Mouse (Mus musculus) embryonic facial prominence, embryonic 11.5 days (tissue): ENCODE results near the gene Mcub. TPM values are rescaled to one million over a fixed set of nuclear protein-coding genes. Genes with fewer than 3 reads are reported as not detected.

Experiments used
- ATAC-seq: fragments of 200-750 bp; cut with Nextera tagmentation; replicated peaks from 2 replicates; pipeline ENCODE4 v1.8.0; 2017; ENCODE audit warnings: low read depth; ENCODE audit not compliant: insufficient number of reproducible peaks, low FRiP score, low TSS enrichment
- DNase-seq: peaks from one replicate; pipeline ENCODE4 v3.0.0-alpha.2; 2015; ENCODE audit warnings: low spot score
- H3K27ac ChIP-seq: fragments of 300-500 bp; sonication (generic); replicated peaks from 2 replicates; pipeline ENCODE4 v1.5.1; 2014; ENCODE audit warnings: mild to moderate bottlenecking, low read depth, low read length, control low read depth
- H3K27me3 ChIP-seq: fragments of 300-500 bp; sonication (generic); 2 replicates; pipeline ENCODE4 v1.6.1; 2014; ENCODE audit warnings: mild to moderate bottlenecking, low read length, moderate library complexity, mixed read lengths; ENCODE audit not compliant: control insufficient read depth, insufficient read depth
- H3K36me3 ChIP-seq: fragments of 300-500 bp; sonication (generic); replicated peaks from 2 replicates; pipeline ENCODE4 v1.6.1; 2014; ENCODE audit warnings: low read depth, mild to moderate bottlenecking, low read length, moderate library complexity, mixed read lengths; ENCODE audit not compliant: control insufficient read depth, insufficient read depth
- H3K4me1 ChIP-seq: fragments of 300-500 bp; sonication (generic); 2 replicates; pipeline ENCODE4 v1.6.1; 2014; ENCODE audit warnings: low read length, mixed read lengths; ENCODE audit not compliant: control insufficient read depth, insufficient read depth
- H3K4me2 ChIP-seq: fragments of 300-500 bp; sonication (generic); 2 replicates; pipeline ENCODE4 v1.6.1; 2014; ENCODE audit warnings: low read depth, mild to moderate bottlenecking, control low read depth, low read length, moderate library complexity
- H3K4me3 ChIP-seq: fragments of 300-500 bp; sonication (generic); 2 replicates; pipeline ENCODE4 v1.5.1; 2014; ENCODE audit warnings: low read depth, low read length, control low read depth
- H3K9ac ChIP-seq: fragments of 300-500 bp; sonication (generic); replicated peaks from 2 replicates; pipeline ENCODE4 v1.6.1; 2014; ENCODE audit warnings: mild to moderate bottlenecking, control low read depth, low read length
- H3K9me3 ChIP-seq: fragments of 300-500 bp; sonication (generic); replicated peaks from 2 replicates; pipeline ENCODE4 v1.6.1; 2016; ENCODE audit warnings: mild to moderate bottlenecking, low read length, inconsistent platforms, mixed read lengths; ENCODE audit not compliant: control insufficient read depth
- WGBS: fragments of 180-500 bp; shearing (Covaris S2); extraction: QIAGEN DNeasy Blood & Tissue Kit; methylation state at CpG from one replicate; pipeline ENCODE4 v1.1.7; 2014; 5-methylcytosine and 5-hydroxymethylcytosine counted together
- polyA plus RNA-seq: library from polyadenylated mRNA; unstranded; fragments of >200 nt; fragmentation: Nextera tagmentation; extraction: Ambion mirVana; gene quantifications from 2 replicates; pipeline ENCODE4 v1.2.1, GENCODE M21; 2014

Gene Mcub
- polyA plus RNA-seq, 1 experiment from 2014 or later: 1.6 TPM

DNA sequence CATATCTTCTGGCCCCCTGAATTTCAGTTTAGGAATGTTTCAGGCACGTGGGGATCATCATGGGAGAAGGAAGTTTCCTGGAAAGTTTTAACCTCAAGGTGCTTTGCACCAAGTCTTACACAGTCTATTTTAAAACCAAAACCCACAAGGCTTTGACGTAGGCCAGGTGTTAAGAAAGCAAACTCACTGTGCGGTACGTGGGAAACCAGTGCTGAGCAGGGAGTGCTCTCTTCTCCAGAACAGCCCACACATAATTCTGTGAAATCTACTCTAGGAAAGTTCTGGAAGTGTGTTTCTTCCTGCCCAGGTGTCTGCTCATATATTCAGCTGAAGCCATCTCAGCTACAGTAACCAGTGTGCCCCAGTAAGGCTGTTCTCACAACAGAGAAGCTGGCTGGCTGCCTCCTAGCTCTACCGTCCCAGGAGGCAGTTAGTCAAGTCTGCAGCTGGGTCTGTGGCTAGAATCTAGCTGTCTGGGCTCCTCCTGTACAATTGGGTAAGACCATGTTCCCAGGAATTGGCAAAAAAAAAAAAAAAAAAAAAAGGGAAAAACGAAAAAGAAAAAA lies 39.7 kb downstream of the Mcub start:
- Histone ChIP-seq H3K4me2 (no peak overlapping the region), H3K9me3 (no peaks in the 10 kb centered on the region), H3K4me3 (no peak overlapping the region), H3K27me3 (no peaks in the 10 kb centered on the region), H3K27ac (no peak overlapping the region), H3K4me1 (no peaks in the 10 kb centered on the region), H3K36me3 (no peaks in the 10 kb centered on the region), H3K9ac (no peak overlapping the region)
- no peak for DNase-seq
- no peak for ATAC-seq
- WGBS: 67% methylated on average over 6 of the region's 6 CpGs

DNA sequence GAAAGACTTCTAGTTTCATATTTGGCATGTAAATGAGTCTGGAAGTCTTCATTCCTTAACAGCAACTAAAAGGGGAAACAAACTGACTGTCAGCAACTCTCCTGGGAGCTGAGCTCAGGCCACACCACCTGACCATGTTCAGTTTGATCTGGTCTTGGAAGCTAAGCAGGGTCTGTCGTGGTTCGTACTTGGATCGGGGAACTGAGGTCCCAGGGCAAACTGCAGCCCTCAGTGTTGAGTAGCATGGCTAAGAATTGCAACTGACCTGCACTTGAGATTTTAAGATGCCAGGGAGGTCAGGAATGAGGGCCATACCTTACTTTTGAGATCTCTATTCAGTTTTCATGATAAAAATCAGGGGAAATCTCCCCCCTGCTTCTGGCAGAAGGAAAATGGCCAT lies 44.1 kb downstream of the Mcub start:
- no peaks in the 10 kb centered on the region for H3K27me3 ChIP-seq
- H3K4me3 ChIP-seq: no peak overlapping the region
- no peaks in the 10 kb centered on the region for H3K36me3 ChIP-seq
- H3K4me2 ChIP-seq: no peak overlapping the region
- ATAC-seq: no peak
- H3K27ac ChIP-seq: no peak overlapping the region
- no peaks in the 10 kb centered on the region for H3K9me3 ChIP-seq
- no peaks in the 10 kb centered on the region for H3K4me1 ChIP-seq
- DNase-seq: no peak
- 92% methylated on average over 3 of the region's 3 CpGs for WGBS
- no peak overlapping the region for H3K9ac ChIP-seq

DNA sequence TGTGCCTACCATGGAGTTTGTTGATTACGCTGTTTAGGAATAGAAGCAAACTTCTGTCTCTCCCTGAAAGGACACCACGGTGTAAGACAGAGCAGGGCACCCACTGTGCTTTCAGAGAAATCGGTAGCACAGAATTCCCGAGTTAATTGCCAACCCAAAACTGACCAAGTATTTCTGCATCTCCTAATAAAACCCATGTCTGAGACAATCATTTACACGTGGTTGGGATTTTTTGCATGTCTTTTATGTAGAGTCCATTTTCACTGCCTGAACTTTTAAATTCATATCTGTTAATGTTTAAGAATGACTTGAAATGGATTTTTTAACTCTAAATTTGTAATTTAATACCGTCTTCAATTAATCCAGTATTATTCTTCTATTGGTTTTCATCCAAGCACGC lies 46.4 kb downstream of the Mcub start:
- H3K4me3 ChIP-seq: no peak overlapping the region
- H3K27ac ChIP-seq: no peak overlapping the region
- ATAC-seq (no peak), DNase-seq (no peak)
- H3K4me1 ChIP-seq: no peaks in the 10 kb centered on the region
- H3K27me3 ChIP-seq: no peaks in the 10 kb centered on the region
- no peaks in the 10 kb centered on the region for H3K36me3 ChIP-seq
- H3K9ac ChIP-seq: no peak overlapping the region
- no peaks in the 10 kb centered on the region for H3K9me3 ChIP-seq
- H3K4me2 ChIP-seq: no peak overlapping the region
- WGBS: 82% methylated on average over 7 of the region's 7 CpGs

DNA sequence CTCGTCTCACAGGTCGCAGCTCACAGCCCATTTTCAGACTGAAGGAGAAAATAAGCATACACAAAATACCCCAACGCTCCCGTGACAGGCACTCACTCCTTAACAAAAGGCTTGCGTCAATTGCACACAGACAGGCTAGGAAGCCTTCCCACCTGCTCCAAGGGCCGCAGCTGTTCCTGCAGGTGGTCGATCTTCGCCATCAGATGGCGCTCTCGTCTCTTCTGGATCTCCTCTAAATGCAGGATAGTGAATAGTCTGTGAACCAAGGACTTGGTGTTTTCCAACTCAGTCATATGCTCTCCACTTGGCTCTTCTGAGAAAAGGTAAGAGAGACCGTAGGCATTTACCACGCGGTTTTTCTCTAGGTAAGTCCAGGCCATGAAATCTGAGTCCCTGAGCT lies 51.6 kb downstream of the Mcub start:
- DNase-seq (peak; percentile 78), ATAC-seq (peak; percentile 34; the same call in 1 of the 2 replicates)
- no peak overlapping the region for H3K27ac ChIP-seq
- H3K4me1 ChIP-seq: no peaks in the 10 kb centered on the region
- no peaks in the 10 kb centered on the region for H3K27me3 ChIP-seq
- no peak overlapping the region for H3K4me2 ChIP-seq
- whole genome bisulfite sequencing: 10% methylated on average over 13 of the region's 13 CpGs
- no peak overlapping the region for H3K9ac ChIP-seq
- H3K9me3 ChIP-seq: no peaks in the 10 kb centered on the region
- no peaks in the 10 kb centered on the region for H3K36me3 ChIP-seq
- no peak overlapping the region for H3K4me3 ChIP-seq

DNA sequence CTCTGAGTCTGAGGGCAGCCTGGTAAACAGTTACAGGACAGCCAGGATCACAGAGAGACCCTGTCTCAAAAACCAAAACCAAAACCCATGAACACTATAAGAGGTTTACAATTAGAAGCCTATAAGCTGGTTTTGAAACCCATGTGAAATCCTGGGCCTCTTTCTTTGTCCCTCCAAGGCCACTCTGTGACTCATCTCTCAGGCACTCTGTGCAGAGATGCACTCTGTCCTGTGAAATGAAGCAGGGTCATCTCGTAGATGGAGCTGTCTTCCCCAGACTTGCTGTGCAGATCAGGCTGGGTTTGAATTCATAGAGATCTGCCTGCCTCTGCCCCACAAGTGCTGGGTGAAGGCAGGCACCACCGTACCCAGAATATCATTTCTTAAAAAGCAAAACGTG lies 52.6 kb downstream of the Mcub start:
- ATAC-seq: no peak
- no peaks in the 10 kb centered on the region for H3K36me3 ChIP-seq
- WGBS: 81% methylated on average over 3 of the region's 3 CpGs

DNA sequence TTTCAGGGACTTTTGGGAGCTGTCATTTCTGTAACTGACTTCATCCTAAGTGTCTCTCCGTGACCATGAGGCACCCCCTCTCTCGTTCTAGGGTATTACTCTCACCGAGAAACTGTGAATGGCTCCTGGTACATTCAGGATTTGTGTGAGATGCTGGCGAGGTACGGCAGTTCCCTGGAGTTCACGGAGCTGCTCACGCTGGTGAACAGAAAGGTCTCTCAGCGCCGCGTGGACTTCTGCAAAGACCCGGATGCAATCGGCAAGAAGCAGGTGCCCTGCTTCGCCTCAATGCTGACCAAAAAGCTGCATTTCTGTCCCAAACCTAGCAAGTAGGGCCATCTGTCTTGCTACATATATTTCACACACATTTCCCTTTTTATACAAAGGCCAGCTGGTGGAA lies 56.8 kb downstream of the Mcub start:
- no peak overlapping the region for H3K4me2 ChIP-seq
- no peak for DNase-seq

More for the DNA sequence above, 52.6 kb downstream of the Mcub start:
- no peak for DNase-seq
- Histone ChIP-seq H3K9me3 (no peaks in the 10 kb centered on the region), H3K4me2 (no peak overlapping the region), H3K9ac (no peak overlapping the region), H3K4me3 (no peak overlapping the region), H3K4me1 (no peaks in the 10 kb centered on the region), H3K27me3 (no peaks in the 10 kb centered on the region), H3K27ac (no peak overlapping the region)

DNA sequence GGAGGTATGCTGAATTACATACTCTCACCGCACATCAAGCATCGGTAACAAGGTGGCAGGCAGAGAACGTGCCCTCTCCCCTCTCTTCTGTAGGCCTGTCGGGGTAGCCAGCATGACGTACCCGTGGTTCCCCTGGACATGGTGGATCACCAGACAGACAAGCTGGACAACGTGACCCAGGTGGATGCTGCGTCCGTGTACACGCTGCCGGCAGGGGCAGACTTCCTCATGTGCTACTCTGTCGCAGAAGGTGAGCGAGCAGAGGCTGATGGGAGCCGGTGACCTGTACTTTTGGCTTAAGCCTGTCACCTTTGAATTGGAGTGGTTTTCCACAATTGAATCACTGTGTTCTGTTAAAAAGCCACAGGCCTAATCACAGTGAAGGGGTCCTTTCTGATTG lies 58.0 kb downstream of the Mcub start:
- WGBS: 95% methylated on average over 14 of the region's 14 CpGs
- DNase-seq: no peak
- no peaks in the 10 kb centered on the region for H3K27me3 ChIP-seq
- H3K4me2 ChIP-seq: no peak overlapping the region
- no peak for ATAC-seq
- peaks cover 3% of the 10 kb centered on the region; the same call in 1 of the 2 replicates for H3K36me3 ChIP-seq
- no peak overlapping the region for H3K27ac ChIP-seq
- H3K9me3 ChIP-seq: no peaks in the 10 kb centered on the region
- H3K9ac ChIP-seq: no peak overlapping the region
- no peak overlapping the region for H3K4me3 ChIP-seq
- no peaks in the 10 kb centered on the region for H3K4me1 ChIP-seq

More for the DNA sequence above, 56.8 kb downstream of the Mcub start:
- Histone ChIP-seq H3K36me3 (peaks cover 3% of the 10 kb centered on the region; the same call in 1 of the 2 replicates), H3K9me3 (no peaks in the 10 kb centered on the region), H3K27ac (no peak overlapping the region), H3K27me3 (no peaks in the 10 kb centered on the region), H3K4me3 (no peak overlapping the region), H3K9ac (no peak overlapping the region), H3K4me1 (no peaks in the 10 kb centered on the region)
- no peak for ATAC-seq
- WGBS: 92% methylated on average over 13 of the region's 13 CpGs

DNA sequence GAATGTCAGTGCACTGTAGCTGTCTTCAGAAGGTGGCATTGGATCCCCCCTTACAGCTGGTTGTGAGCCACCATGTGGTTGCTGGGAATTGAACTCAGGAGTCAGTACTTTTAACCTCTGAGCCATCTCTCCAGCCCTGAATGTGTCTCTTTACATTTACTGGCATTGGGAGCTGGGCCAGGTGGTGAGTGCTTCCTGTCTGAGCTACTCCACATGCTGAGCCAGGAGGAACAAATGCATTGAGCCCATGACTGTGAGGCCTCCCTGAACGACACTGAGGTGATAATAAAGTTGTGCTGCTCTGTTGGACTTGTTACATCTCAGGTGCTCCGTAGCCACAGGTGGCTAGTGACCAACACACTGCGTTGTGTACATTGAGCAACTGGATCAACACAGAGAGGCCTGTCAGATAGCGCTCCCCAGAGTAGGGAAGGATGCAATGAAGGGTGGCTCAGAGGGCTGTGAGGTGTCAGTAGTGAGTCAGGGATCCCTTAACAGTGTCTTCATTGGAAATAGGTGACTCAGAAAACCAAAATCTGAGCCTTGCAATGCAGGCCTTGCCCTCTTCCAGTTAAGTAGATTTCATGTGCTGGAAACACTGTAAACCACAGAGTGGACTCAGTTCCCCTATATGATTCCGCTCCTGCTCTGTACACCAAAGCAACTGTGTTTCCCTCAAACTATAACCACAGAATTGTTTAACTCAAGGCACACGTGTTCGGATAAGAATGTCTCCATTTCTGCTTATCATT lies 65.4 kb downstream of the Mcub start:
- H3K4me3 ChIP-seq: no peak overlapping the region
- no peak overlapping the region for H3K9ac ChIP-seq
- ATAC-seq: no peak
- H3K4me2 ChIP-seq: no peak overlapping the region
- no peaks in the 10 kb centered on the region for H3K4me1 ChIP-seq
- no peaks in the 10 kb centered on the region for H3K27me3 ChIP-seq
- DNase-seq: no peak
- WGBS: 89% methylated on average over 7 of the region's 7 CpGs
- H3K9me3 ChIP-seq: no peaks in the 10 kb centered on the region
- no peak overlapping the region for H3K27ac ChIP-seq
- no peaks in the 10 kb centered on the region for H3K36me3 ChIP-seq
